Mouse (Mus musculus) cerebellum, adult 9-10 months (tissue): Measurements from ENCODE around the gene Esrrg.
A peak's percentile ranks its signal among the peaks of the same experiment; 100 is the strongest.

Experiments
- DNase-seq: peaks from one replicate; pipeline ENCODE4 v3.0.0; 2022

Gene Esrrg

DNA sequence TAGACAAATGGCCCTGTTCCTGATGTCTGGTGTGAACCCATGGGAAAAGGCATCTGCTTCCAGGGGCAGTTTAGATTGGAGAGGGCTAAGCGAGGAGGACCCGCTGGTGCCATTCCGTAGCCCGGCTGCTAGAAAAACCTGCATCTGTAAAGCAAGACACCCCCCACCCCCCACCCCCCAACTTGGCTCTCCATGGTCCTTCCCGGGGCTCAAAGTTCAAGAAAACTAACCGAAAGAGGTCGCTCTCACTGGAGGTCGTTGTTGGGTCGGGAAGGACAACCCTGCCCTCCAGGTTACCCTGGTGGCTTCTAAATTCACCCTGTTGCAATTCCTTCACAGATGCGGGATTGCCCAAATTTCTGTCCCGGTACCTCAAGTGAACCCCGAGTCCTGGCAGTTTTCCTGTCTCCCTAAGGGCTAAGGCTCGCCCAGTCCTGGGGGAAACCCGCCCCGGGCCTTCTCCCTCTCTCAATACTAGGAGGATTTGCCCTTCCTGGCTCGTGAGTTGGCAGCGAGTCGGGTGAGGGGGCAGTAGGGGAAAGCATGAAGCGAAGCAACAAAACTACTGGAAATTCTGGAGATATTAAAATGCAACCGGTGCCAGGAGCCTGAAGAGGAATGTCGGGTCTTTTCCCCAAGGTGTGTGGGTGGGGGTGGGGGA, at the start of gene Esrrg:
Gene Esrrg (plus strand): TSS at position 531 of the 661 bp plus-strand sequence.
- DNase-seq = no peak

DNA sequence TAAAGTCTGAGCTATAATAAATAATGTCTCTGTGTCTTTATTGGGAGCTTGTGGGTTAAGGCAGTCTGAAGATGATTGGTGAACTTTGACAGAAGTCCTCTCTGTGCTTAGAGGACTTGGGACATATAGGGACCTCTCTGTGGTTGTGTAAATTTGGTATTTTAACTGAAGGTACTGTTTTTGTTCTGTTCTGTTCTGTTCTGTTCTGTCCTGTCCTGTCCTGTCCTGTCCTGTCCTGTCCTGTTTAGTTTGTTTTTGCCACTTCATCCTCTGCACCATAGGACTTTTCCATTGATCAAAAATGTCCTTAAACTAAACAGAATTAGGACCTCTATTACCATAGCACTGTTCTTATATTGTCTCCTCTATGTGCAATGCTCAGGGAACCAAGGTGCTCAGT, 24.6 kb upstream of the Esrrg start:
- DNase-seq = no peak

DNA sequence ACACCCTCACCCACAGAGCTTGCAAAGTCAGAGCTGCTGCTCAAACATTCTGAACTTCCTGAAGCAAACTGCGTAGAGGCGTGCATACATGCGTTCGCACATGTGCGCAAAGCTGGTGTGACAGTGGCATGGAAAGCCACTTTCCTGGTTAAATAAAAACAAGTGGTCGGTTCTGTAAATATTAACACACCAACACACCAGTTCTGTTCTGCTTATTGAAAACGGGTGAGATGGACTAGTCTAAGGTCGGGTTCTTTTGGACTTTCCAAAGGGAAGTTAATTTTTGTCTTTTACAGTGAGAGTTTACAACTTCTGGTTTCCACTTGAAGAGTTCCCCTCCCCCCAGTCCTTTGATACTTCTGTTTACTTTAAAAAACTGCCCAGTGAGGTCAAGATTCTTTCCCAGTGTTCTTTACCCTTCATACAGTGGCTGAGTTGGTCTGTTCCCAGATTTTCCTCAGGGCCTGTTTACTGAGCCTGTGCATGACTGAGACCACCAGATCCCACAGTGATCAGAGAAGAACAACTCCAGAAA, 22.0 kb upstream of the Esrrg start:
- DNase-seq = no peak

DNA sequence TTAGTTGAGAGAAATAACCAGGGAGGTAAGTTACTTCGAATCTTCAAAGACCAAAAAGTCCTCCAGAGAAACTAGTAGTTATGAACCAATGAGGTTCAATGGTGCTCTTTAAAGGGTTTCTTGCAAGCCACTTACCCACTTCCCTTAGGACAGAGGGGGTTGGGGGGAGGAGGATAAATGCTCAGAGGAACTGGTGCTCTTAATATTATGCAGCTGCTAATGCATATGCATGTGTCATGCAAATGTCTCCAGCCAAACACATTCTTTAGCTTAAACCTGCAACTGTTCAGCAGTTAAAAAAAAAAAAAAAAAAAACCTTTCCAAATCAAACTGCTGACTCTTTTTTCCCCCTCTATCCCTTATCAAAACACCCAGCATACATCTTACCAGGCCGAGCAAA, 5.6 kb upstream of the Esrrg start:
- no peak for DNase-seq

DNA sequence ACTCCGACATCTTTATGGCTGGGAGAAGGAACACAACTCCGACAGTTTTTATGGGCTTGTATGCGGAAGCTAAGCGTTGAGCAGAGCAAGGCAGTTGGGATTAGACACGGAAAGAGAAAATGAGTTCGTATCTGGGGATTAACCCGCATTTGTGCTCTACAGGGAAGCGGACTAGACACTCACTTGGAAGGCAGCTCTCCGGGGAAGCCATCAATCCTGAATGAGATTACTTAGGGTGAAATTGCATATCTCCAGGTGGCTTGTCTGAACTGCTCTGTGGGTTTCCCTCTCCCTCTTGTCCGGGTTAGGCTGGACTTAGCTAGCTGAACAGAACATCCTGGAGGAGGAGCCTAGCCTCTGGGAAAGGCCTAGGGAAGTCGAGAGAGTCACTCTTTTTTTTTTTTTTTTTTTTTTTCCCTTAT, 4.5 kb upstream of the Esrrg start:
- no peak for DNase-seq

DNA sequence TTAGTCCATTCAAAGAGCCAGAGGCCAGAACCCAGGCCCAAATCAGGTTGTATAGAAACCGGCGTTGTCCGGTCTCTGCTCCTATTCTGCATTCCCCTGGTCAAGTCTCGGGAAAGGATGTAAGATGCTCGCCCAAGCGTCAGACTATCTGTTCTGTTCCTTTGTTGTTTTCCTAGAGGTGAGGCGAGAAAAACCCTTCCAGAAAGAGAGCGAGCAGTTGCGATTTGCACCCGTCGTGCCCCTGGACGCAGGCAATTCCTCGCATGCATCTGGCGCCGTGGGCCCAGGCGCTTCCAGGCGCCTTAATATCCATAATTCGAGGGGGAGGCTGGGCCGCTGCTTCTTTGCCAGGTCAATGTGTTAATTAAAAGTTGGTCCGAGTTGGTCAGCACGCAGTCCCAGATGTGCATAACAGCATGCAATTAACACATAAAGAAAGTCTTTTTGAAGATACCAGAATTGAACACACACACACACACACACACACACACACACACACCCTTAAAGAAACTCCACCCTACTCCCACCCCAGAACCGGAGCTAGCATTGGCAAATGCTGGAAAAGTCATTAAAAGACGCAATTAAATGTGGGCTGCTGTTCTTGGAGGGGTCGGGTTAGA, 3.8 kb upstream of the Esrrg start:
- no peak for DNase-seq

DNA sequence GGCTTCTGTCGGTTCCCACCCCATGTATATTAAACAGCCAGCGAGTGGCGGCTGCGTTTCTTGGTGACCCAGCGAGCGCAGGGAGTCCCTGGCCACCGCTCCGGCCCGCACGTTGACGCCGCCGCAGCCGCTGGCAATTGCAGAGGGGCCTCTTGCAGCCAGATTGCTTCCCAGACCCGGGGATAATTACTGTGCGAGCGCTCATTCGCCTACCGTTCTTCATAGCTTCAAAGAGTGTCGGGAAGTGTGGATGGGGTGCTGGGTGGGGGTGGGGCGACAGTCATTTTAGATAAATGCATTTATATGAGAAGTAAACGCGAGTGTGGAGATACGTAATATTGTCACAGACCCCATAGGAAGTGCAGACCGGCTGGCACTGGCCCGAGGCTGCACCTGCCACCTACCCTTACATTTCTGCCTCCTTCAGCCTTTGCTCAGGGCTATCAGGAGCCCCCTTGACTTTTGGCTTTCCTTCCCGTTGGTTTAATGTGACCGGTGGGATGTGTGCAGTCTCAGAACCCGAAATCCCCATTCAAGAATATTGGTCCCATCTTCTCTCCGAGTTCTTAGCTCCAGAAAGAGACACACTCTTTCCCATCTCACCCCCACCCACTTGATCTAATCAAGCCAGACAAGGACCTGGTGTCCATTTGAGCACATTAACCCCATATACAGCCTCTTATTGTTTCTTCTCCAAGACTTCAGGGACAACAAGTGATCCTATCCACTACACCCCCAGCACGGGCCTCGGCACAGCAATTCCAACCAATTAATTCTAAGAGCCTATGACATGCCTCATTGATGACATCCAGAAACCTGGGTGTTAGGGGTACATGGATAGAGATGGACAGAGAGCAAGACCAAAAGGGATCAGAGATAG, 3.0 kb upstream of the Esrrg start:
- DNase-seq = no peak

DNA sequence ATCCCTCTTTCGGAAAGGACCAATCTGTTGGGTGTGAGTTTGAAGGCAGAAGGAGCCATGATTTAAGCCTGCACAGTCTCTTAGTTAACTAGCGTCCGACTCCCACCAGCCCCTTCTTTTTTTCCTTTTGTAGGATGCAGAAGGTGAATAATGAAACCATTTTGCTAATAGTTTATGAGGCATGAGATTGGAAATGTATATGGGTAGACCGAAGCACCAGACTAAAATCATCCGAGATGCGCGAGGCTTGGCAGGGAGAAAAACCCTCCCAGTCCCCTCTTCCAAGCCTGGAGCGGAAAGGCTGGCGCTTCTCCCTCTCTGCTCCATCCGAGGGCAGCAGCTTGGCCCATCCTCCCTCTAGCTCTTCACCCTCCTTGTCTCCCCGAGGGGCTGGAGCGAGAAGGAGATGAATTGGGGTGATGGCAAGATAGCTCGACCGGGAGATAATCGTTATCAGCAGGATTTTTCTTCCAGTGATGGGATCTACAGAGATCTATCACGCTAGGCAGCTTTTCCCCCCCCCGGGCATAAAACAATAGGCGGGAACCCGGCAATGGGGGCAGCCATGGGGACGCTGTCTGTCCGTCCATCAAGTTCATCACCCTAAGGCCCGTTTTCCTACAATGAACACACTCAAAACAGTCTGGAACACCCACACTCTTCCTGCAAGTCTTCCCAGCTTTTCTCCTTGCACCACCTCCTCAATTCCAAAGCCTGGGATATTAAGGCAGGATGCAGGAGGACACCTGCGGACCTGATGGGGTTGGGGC, 2.1 kb upstream of the Esrrg start:
- no peak for DNase-seq

DNA sequence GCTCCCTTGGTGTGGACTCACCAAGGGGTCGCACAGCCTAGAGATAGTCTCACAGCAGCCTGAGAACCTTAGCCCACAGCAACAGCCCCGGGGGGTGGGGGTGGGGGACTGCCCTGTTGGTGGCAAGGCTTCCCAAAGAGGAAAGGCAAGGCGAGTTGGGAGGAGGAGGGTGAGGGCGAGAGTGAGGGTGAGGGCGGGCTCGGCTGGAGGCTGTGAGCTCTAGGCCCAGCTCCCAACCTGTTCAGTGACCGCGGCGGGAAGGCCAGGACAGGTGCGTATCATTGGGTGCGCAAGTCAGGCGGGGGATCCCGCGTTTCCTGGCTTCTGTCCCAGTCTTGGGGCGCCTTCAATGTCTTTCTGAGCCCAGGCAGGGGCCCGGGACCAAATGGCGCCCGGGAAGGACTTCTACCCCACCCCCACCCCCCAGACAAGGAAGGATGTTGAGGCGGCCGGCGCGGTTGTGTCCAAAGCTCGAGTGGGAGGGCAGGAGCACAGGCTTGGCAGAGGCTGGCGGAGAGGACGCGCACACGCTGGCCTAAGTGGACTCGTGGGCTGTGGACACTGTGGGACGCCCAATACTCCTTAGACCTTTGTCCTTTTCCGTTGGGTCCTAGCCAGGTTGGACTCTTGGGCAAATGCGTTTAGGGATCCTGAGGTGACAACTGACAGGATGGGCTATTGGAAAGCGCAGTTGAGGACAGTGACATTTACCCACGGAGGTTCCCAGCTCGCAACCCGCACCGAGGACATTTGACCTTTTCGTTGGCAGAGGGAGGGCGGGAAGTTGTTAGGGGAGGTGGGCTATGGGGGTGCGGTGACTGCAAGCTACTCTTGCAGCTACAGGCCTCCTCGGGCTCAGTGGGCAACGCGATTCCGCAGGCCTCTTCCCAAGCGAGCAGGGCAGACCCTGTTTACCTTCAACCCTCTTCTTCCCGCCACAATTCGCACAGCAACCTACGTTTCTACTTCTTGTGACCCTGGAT, 1.2 kb upstream of the Esrrg start:
- no peak for DNase-seq

DNA sequence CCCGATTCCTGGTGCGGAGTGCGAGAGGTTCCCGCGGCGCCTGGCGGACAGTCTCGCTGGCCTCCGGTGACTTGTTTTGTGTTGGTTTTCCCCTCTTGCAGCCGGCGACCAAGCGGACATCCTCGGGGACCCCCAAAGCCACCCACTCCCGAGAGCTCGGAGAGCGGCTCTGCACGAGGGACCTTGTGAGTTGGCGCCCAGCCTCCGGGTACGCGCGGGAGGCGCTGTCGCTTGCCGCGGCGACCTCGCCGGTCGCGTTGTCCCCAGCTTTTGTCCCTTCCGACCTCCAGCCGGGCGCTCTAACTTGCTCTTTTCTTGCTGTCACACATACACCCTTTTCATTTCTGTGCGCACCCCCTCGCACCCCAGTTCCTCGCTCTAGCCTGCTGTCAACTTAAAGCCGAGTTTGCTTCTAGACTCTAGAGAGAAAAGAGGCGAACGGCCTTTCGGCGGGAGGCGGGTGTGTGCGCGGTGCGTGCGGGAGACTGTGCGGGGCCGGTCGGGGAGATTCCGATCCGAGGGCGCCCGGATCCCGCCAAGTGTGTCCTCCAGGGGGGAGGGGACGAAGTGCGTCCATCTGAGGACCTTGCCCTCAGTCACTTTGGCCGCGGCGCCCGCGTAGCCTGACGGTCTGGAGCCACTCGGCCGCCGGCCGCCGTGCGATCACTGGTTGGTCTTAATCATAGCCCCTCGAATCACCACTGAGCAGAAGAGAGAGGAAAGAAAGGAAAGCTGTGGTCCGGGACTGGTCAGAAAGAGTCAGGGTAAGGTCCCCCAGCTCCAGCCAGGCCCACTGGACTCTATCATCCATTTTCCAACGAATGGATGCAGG, 646 bp downstream of the Esrrg start:
- peak; percentile 4 for DNase-seq

DNA sequence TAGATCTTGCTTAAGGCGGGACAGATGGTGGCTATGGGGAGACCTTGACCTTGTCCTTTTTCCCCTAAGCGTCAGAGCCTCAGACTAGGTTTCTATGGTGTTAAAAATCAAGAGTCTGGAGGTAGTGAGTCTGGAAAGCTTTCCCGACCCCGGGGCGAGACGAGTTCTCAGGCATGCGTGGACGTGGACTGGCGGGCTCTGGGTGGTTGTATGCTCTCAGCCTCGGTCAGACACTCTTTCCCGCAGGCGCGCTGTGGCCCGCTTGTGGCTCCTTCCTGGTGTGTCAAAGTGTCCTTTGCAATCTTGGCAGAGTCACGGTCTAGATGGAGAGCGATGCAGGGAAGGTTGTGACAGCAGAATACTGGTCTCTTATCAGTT, 1.3 kb downstream of the Esrrg start:
- DNase-seq = peak; percentile 8

DNA sequence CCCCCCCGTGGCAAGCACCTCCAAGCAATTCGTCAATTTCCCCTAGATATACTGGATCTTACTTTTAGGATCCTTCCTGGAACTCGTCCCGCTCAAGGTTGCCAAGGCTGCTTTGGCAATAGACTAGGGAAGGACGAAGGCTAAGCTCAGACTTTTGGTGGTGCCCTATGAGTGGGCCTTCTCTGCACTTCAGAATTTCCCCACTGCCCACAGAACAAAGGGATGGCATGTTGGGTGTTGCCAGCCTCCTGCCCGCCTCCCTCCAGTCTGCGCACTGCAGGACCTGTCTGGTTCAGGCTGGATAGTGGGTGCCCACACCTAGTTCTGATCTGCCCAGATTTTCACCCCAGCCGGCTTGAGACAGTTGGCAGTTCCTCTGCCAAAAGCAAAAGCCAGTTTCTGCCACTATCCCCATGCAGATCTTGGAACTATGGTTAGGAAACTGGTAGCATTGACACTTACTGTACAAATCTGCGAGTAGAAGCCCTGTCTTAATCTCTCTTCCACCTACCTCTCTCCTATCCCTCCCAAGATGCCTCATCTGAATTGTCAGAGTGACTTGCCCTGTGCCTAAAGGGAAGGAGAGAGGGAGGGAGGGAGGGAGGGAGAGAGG, 1.9 kb downstream of the Esrrg start:
- DNase-seq = no peak

DNA sequence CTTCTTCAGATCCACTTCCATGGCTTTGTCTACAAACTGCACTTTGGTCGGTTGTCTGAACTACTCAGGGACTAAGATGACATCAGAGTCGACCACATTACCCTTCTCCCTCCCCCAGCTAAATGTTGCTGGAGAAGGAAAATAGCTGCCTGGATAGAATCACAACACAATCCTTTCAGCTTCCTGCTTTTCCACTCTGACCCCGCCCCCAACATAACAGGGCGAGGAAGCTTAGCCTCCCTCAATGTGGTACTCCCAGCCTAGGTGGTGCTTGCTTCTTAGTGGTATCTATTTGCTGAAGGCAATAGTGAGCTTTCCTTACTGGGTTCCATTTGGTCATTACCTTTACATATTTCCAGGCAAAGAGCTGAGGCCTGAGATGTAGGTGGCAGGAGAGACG, 3.3 kb downstream of the Esrrg start:
- DNase-seq = no peak

DNA sequence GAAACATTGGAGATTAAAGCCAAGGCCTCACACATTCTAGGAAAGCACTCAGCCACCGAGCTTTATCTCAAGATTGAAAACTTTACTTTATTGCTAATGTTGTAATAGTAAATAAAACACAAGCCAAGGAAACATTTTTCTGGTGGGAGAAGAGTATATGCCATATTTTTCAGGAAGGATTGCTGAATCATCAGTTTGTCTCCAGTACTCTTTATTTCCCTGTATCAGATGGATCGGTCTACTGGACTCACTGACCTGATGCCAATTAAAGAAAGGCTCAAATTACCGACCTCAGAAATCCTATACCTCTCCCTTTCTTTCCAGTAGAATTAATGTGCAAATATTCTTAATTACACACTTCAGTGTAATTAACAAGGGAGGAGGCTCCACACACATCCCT, 4.7 kb downstream of the Esrrg start:
- no peak for DNase-seq

DNA sequence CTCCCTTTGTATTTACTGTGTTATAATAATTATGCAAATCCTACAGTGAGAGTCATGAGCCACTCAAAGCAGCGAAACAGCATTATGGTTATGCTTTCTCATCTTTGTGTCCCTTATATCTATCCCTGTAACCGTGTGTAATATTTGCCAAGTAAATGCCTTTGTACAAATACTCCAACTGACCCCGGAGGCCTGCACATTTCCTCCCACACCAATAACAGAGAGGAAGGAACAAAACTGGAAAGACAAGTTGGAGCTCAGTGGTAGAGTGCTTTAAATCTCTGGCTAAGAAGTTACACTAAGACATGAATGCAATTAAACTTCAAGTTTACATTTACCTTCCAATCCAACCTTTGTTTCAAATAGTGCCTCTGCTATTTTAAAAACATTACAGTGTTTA, 15.4 kb downstream of the Esrrg start:
- no peak for DNase-seq

DNA sequence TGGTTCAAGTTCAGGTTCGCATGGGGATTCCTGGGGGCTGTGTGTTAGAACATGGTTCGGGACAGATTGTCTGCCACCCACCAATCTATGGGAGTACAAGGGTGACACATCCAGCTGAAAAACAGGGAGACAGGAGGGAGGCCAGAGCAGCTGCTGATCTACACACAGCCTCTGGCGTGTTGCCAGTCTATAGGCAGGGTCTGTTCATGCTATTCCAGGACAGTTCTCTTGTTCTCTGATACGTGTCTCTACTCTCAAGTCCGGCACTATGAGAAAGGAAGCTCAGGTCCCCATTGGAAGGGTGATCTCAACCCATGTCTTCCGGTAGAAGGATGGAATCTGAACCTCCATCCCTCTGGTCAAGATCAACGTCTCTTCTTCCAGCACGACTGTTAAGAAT, 21.8 kb downstream of the Esrrg start:
- DNase-seq = no peak

DNA sequence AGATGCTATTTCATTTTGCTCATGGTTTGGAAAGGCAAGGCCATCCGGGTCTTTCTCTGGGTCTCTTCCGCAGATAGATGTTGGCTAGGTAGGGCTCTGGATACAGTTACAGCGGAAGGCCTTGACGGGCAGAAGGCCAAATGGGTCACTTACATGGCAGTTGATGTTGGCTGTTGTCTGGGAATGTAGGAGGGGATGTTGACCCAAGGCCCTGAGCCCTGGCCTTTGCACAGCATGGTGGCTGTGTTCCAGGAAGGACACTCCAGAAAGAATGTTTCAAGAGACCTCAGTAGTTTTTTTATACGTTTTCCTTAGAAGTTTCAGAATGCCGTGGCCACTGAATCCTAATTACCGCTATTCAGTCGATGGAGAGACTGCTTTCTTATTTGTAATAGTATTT, 22.9 kb downstream of the Esrrg start:
- DNase-seq = no peak

DNA sequence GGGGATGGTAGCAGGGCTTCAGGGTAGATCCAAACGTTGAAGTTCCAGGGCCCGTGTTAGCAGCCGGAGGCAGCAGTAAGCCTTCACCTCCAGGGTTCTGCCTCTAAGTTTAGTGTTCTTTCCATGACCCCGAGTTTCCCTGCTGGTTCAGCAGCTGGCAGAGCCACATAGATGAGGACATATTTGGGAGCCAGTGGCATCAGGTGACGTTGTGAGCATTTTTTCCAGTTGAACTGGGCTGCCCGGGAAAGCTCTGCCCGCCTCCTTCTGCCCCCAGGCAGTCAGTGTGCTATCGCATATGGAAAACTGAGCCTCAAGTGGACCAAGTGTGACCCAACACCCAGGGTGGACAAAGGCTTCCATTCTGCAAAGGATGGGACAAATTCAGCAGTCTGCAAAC, 36.7 kb downstream of the Esrrg start:
- no peak for DNase-seq

DNA sequence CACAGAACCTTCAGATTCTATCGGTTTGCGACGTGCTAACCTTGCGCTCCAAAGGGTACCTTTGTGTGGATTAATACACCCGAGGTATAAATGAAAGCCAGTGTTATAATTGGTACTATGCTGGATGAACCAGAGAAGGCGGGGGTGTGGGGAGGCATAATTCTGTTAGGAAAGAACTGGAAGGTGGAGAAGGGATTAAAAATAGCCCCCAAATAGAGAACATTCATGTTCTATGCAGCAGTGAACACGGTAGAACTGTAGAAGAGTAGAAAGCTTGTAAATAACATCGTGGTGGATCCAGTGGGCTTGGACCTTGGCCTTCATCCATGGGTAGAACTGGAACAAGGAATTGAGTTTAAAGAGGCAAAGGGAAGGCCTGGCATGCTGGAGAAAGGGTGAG, 40.0 kb downstream of the Esrrg start:
- no peak for DNase-seq

DNA sequence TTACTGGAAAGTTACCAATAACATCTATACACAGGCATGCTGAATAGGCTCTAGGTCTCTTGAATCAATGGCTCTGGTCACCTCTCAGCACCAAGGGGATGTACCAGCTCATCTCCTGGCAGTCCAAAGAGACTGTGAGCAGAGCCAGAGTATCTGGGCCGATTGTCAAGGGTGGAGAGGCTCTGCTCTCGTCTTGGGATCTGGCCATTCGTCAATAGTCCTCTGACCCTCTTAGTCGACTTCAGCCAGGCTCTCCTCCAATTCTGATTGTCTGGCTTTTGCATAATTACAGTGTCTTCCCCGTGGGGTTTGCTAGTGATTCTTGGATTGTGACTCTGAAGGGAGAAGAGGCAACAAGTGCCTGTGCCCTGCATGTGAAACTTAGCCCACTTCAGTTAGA, 41.3 kb downstream of the Esrrg start:
- DNase-seq = peak; percentile 52
